Mouse (Mus musculus): ENCODE measurements at regions not wholly inside any gene's neighbourhood (a gene's known extent, or its start where the extent isn't known, plus 50 kb on each side); places are given as distances from the start of the nearest gene placed in this dataset.

DNA sequence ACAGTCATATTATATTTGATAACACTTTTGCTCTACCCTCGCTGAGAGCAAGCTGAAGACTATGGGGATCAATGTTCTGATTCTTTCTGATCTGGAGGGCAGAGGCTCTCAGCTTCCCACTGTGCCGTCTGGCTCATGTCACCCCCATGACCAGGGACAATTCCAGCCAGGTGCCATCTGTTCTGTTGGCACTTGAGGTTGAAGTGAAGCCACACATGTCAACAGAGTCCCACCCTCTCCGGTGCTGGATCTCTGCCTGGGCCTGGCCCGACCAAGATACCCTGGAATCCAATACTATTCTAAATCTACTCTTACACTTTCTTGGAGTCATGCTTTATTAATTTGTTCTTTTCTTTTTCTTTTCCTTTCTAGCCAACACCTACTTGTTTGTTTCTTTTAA, 538.0 kb downstream of the Etv1 start:
- no peak for TF ChIP-seq CTCF (IDR thresholded peaks at IDR 0.05; ENCODE audit: insufficient read depth, low read length)
- TF ChIP-seq POLR2A (IDR thresholded peaks at IDR 0.05; ENCODE audit: borderline replicate concordance, extremely low read depth, low read depth, low read length) = no peak
